Mouse (Mus musculus): Measurements from ENCODE around the gene Ralgapa2.

- no peak for TF ChIP-seq CTCF (IDR thresholded peaks at IDR 0.05 in 2 of 3, conservative IDR thresholded peaks at IDR 0.05 in 1 of 3; ENCODE audit: control insufficient read depth in 1 of 3, insufficient read depth in 1 of 3, low read depth in 2 of 3, low read length in 3 of 3, poor library complexity in 1 of 3, severe bottlenecking in 1 of 3)
- no peak for TF ChIP-seq CHD1 (IDR thresholded peaks at IDR 0.05; ENCODE audit: low read depth, low read length)
- TF ChIP-seq HCFC1 (IDR thresholded peaks at IDR 0.05; ENCODE audit: low read depth, low read length), result no peak
- no peak for TF ChIP-seq GABPA (IDR thresholded peaks at IDR 0.05; ENCODE audit: low read depth, low read length)
- TF ChIP-seq MYB (IDR thresholded peaks at IDR 0.05; ENCODE audit: low read depth, low read length), result no peak
- no peak for TF ChIP-seq ZKSCAN1 (IDR thresholded peaks at IDR 0.05; ENCODE audit: low read depth, low read length)
- no peak for TF ChIP-seq MAZ (IDR thresholded peaks at IDR 0.05; ENCODE audit: low read depth, low read length)
- no peak for TF ChIP-seq RCOR1 (IDR thresholded peaks at IDR 0.05; ENCODE audit: low read depth, low read length)
- TF ChIP-seq CHD2 (IDR thresholded peaks at IDR 0.05; ENCODE audit: low read length), result no peak
- TF ChIP-seq POLR2A (IDR thresholded peaks at IDR 0.05; ENCODE audit: control insufficient read depth in 1 of 2, insufficient read depth in 1 of 2, low read depth in 1 of 2, low read length in 2 of 2, poor library complexity in 1 of 2), result no peak
- TF ChIP-seq ZNF384 (IDR thresholded peaks at IDR 0.05; ENCODE audit: low read depth, low read length), result no peak
- no peak for TF ChIP-seq ETS1 (IDR thresholded peaks at IDR 0.05; ENCODE audit: low read depth, low read length)
Observed at GRCm38 (mm10) chr2:146197947-146198346, 314.2 kb downstream of the Ralgapa2 start.
